Mouse (Mus musculus) testis, adult 2 months (tissue): ENCODE data around the gene Rgs9bp.

Experiments used
- CTCF ChIP-seq: fragments of 200-500 bp; IDR thresholded peaks from 2 replicates; pipeline ENCODE4 v1.5.1; 2012; ENCODE audit warnings: low read depth, mild to moderate bottlenecking, inconsistent platforms, low read length, moderate library complexity; ENCODE audit not compliant: control insufficient read depth, insufficient read depth, insufficient replicate concordance
- POLR2A ChIP-seq: fragments of 200-500 bp; IDR thresholded peaks from 2 replicates; pipeline ENCODE4 v1.6.1; 2012; ENCODE audit warnings: low read depth, mild to moderate bottlenecking, inconsistent platforms, low read length, moderate library complexity; ENCODE audit not compliant: control insufficient read depth

DNA sequence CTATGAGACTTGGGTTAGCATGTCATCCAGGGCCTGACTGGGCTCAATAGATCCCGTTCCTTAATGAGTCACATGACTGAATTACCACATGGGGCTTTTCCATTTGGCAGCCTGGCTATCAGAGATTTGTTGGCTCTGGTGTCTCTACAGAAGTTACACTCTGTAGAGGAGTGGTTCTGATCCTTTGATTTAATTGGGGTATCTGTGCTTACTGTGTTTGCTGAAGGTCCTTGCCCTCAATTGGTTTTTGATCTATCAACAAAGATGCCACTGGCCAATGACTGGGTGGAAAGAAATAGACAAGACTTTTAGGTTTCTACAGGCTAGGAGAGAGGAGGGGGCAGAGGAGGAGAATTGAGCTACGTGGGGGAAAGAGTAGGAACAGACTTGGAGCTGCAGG, 26.7 kb downstream of the Rgs9bp start:
- no peak for TF ChIP-seq CTCF
- TF ChIP-seq POLR2A, result no peak
